Mouse (Mus musculus): ENCODE measurements around the gene Kat8. TPM values are rescaled to one million over a fixed set of nuclear protein-coding genes. Genes with fewer than 3 reads are reported as not detected.

The Kat8 gene
- total RNA-seq, 1 experiment from 2014 or later: 24.0 TPM

Other genes with a start within 250 kb of the Kat8 start
- 64.8 and 69.2 TPM in 2 replicates for gene Bcl7c, start 203.6 kb upstream of the Kat8 start, total RNA-seq (2021)
- 4.7 and 5.1 TPM in 2 replicates for gene Ctf1, start 199.8 kb upstream of the Kat8 start, total RNA-seq (2021)
- gene Ctf2, start 180.3 kb upstream of the Kat8 start, total RNA-seq (2021): not detected in 2 replicates
- gene Fbxl19, start 168.0 kb upstream of the Kat8 start, total RNA-seq (2021): 12.8 and 14.5 TPM in 2 replicates
- 28.1 and 28.3 TPM in 2 replicates for gene Orai3, start 142.7 kb upstream of the Kat8 start, total RNA-seq (2021)
- 37.7 and 46.2 TPM in 2 replicates for gene Setd1a, start 135.8 kb upstream of the Kat8 start, total RNA-seq (2021)
- gene Gm49388, start 126.9 kb upstream of the Kat8 start, total RNA-seq (2021): 0.38 and 0.44 TPM in 2 replicates
- 38.0 and 69.3 TPM in 2 replicates for gene Hsd3b7, start 111.9 kb upstream of the Kat8 start, total RNA-seq (2021)
- 84.5 and 85.0 TPM in 2 replicates for gene Stx4a, start 88.2 kb upstream of the Kat8 start, total RNA-seq (2021)
- gene Stx1b, start 88.0 kb upstream of the Kat8 start, total RNA-seq (2021): 7.8 and 9.9 TPM in 2 replicates
- 32.1 and 36.7 TPM in 2 replicates for gene Zfp646, start 36.3 kb upstream of the Kat8 start, total RNA-seq (2021)
- 8.3 and 12.0 TPM in 2 replicates for gene Zfp668, start 35.7 kb upstream of the Kat8 start, total RNA-seq (2021)
- 0.70 and 0.94 TPM in 2 replicates for gene Prss53, start 21.5 kb upstream of the Kat8 start, total RNA-seq (2021)
- not detected in 2 replicates for gene Gm21974, start 17.1 kb upstream of the Kat8 start, total RNA-seq (2021)
- 60.7 and 92.8 TPM in 2 replicates for gene Vkorc1, start 16.9 kb upstream of the Kat8 start, total RNA-seq (2021)
- 130 and 135 TPM in 2 replicates for gene Bckdk, start 8.4 kb upstream of the Kat8 start, total RNA-seq (2021)
- gene Prss8, start 17.6 kb downstream of the Kat8 start, total RNA-seq (2021): 0.22 and 0.30 TPM in 2 replicates
- 12.5 and 13.1 TPM in 2 replicates for gene Prss36, start 34.2 kb downstream of the Kat8 start, total RNA-seq (2021)
- gene Fus, start 54.9 kb downstream of the Kat8 start, total RNA-seq (2021): 275 and 322 TPM in 2 replicates
- gene Pycard, start 81.4 kb downstream of the Kat8 start, total RNA-seq (2021): 3.4 and 10.1 TPM in 2 replicates
- not detected in 2 replicates for gene Trim72, start 91.4 kb downstream of the Kat8 start, total RNA-seq (2021)
- 4.2 and 6.4 TPM in 2 replicates for gene Itgam, start 150.1 kb downstream of the Kat8 start, total RNA-seq (2021)
- gene Gm49368, start 150.2 kb downstream of the Kat8 start, total RNA-seq (2021): not detected in 2 replicates
- 0.41 and 2.1 TPM in 2 replicates for gene Itgax, start 217.0 kb downstream of the Kat8 start, total RNA-seq (2021)
- 0.45 and 0.93 TPM in 2 replicates for gene Itgad, start 241.9 kb downstream of the Kat8 start, total RNA-seq (2021)